Mouse (Mus musculus) lung, adult 2 months (tissue): Measurements from ENCODE around the gene Abcd1.

ENCODE experiments used
- CTCF ChIP-seq: fragments of 200-500 bp; IDR thresholded peaks from 2 replicates; pipeline ENCODE4 v1.5.1; 2011; ENCODE audit warnings: mild to moderate bottlenecking, low read length, control low read depth; ENCODE audit not compliant: insufficient read depth
- POLR2A ChIP-seq: fragments of 200-500 bp; IDR thresholded peaks from 2 replicates; pipeline ENCODE4 v1.6.1; 2011; ENCODE audit warnings: low read depth, mild to moderate bottlenecking, control low read depth, low read length, borderline replicate concordance; ENCODE audit errors: extremely low read depth

DNA sequence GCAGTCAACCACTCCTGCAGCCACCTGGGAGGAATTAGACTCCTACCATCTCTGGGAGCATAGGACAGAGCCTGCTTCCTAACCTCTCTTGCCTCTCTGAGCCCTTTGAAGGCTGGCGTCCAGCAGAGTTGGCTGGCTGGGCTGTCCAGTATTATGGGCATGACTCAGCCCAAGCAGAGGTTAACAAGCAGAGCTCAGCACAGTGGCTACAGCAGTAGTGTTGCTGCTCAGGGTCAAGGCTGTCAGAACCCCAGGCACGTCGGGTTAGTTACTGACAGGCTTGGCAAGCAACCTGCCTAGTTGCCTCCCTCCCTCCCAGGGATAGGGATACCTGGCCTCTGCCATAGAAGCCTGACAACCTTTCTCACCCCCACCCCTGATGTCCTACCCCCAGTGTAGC is 1.9 kb downstream of the Abcd1 start:
- TF ChIP-seq POLR2A (no peak), CTCF (no peak)
